Mouse (Mus musculus) limb, embryonic 14.5 days (tissue): Measurements from ENCODE around the gene Dab1. TPM values are rescaled to one million over a fixed set of nuclear protein-coding genes. Genes with fewer than 3 reads are reported as not detected.

ENCODE experiments used
- ATAC-seq: fragments of 200-750 bp; cut with Nextera tagmentation; 2 replicates; pipeline ENCODE4 v1.8.0; 2017; ENCODE audit warnings: low read depth, moderate number of reproducible peaks, moderate TSS enrichment; ENCODE audit not compliant: low FRiP score
- DNase-seq: peaks from one replicate; pipeline ENCODE4 v3.0.0-alpha.2; 2015; ENCODE audit warnings: low spot score
- H3K27ac ChIP-seq: fragments of 300-500 bp; sonication (generic); replicated peaks from 2 replicates; pipeline ENCODE4 v1.5.1; 2014; ENCODE audit warnings: low read depth, mild to moderate bottlenecking, low read length, moderate library complexity, mixed read lengths
- H3K27me3 ChIP-seq: fragments of 300-500 bp; sonication (generic); 2 replicates; pipeline ENCODE4 v1.6.1; 2014; ENCODE audit warnings: low read length, mixed read lengths; ENCODE audit not compliant: control insufficient read depth, insufficient read depth
- H3K36me3 ChIP-seq: fragments of 300-500 bp; sonication (generic); 2 replicates; pipeline ENCODE4 v1.6.1; 2014; ENCODE audit warnings: mild to moderate bottlenecking, low read length, moderate library complexity, mixed read lengths; ENCODE audit not compliant: control insufficient read depth, insufficient read depth
- H3K4me1 ChIP-seq: fragments of 300-500 bp; sonication (generic); 2 replicates; pipeline ENCODE4 v1.6.1; 2014; ENCODE audit warnings: antibody characterized with exemption, low read length, mixed read lengths; ENCODE audit not compliant: control insufficient read depth, insufficient read depth
- H3K4me2 ChIP-seq: fragments of 300-500 bp; sonication (generic); replicated peaks from 2 replicates; pipeline ENCODE4 v1.6.1; 2014; ENCODE audit warnings: low read depth, mild to moderate bottlenecking, low read length, moderate library complexity; ENCODE audit not compliant: severe bottlenecking
- H3K4me3 ChIP-seq: fragments of 300-500 bp; sonication (generic); replicated peaks from 2 replicates; pipeline ENCODE4 v1.5.1; 2014; ENCODE audit warnings: low read length
- H3K9ac ChIP-seq: fragments of 300-500 bp; sonication (generic); 2 replicates; pipeline ENCODE4 v1.6.1; 2014; ENCODE audit warnings: mild to moderate bottlenecking, low read depth, low read length, moderate library complexity; ENCODE audit not compliant: severe bottlenecking
- H3K9me3 ChIP-seq: fragments of 300-500 bp; sonication (generic); 2 replicates; pipeline ENCODE4 v1.6.1; 2016; ENCODE audit warnings: low read length; ENCODE audit not compliant: control insufficient read depth
- POLR2A ChIP-seq: fragments of 200-500 bp; IDR thresholded peaks from 2 replicates; pipeline ENCODE4 v1.8.0; 2012; ENCODE audit warnings: inconsistent platforms, mild to moderate bottlenecking, moderate library complexity, borderline replicate concordance; ENCODE audit not compliant: insufficient read depth, insufficient read length; ENCODE audit errors: extremely low read depth
- WGBS: fragments of 180-500 bp; shearing (Covaris S2); extraction: QIAGEN DNeasy Blood & Tissue Kit; methylation state at CpG from one replicate; pipeline ENCODE4 v1.1.7; 2014; 5-methylcytosine and 5-hydroxymethylcytosine counted together
- polyA plus RNA-seq, 2 experiments: library from polyadenylated mRNA; depleted of rRNA in 1 of 2; stranded (reverse) in 1 of 2; unstranded in 1 of 2; fragments of >200 nt; fragmentation: Nextera tagmentation in 1 of 2; extraction: Ambion mirVana in 1 of 2; gene quantifications; 2 replicates each; pipeline versions ENCODE4 v1.2.1 to v1.2.3; 2012 to 2014

The Dab1 gene
- polyA plus RNA-seq, 2 experiments, result 5.5 to 12.1 TPM

GRCm38 (mm10) chr4:104026834-104027233 is 407.7 kb downstream of the Dab1 start:
- Histone ChIP-seq H3K36me3 (no peaks in the 10 kb centered on the region), H3K9ac (no peak overlapping the region), H3K9me3 (no peaks in the 10 kb centered on the region), H3K27me3 (no peaks in the 10 kb centered on the region), H3K27ac (no peak overlapping the region), H3K4me2 (no peak overlapping the region), H3K4me1 (no peaks in the 10 kb centered on the region), H3K4me3 (no peak overlapping the region)
- WGBS, result 14% methylated on average over 2 of the region's 2 CpGs
- no peak for TF ChIP-seq POLR2A
- ATAC-seq (no peak), DNase-seq (no peak)

- no peaks in the 10 kb centered on the region for H3K4me1 ChIP-seq
- no peak overlapping the region for H3K27ac ChIP-seq
- H3K27me3 ChIP-seq, result no peaks in the 10 kb centered on the region
- 90% methylated on average over 1 of the region's 1 CpGs for WGBS
- no peaks in the 10 kb centered on the region for H3K9me3 ChIP-seq
- no peak for DNase-seq
- H3K36me3 ChIP-seq, result no peaks in the 10 kb centered on the region
- no peak overlapping the region for H3K4me2 ChIP-seq
- no peak overlapping the region for H3K4me3 ChIP-seq
- H3K9ac ChIP-seq, result no peak overlapping the region
- TF ChIP-seq POLR2A, result no peak
- ATAC-seq, result no peak
Observed at GRCm38 (mm10) chr4:104027239-104027638, 408.1 kb downstream of the Dab1 start.

GRCm38 (mm10) chr4:104036091-104036490 is 416.9 kb downstream of the Dab1 start:
- no peak for TF ChIP-seq POLR2A
- ATAC-seq, result no peak
- H3K27me3 ChIP-seq, result no peaks in the 10 kb centered on the region
- H3K27ac ChIP-seq, result no peak overlapping the region
- H3K9me3 ChIP-seq, result no peaks in the 10 kb centered on the region
- H3K9ac ChIP-seq, result no peak overlapping the region
- no peak overlapping the region for H3K4me2 ChIP-seq
- H3K36me3 ChIP-seq, result no peaks in the 10 kb centered on the region
- no peaks in the 10 kb centered on the region for H3K4me1 ChIP-seq
- no peak for DNase-seq
- H3K4me3 ChIP-seq, result no peak overlapping the region

- no peak for ATAC-seq
Observed at GRCm38 (mm10) chr4:104039588-104039987, 420.4 kb downstream of the Dab1 start.

GRCm38 (mm10) chr4:104043441-104043840 is 424.3 kb downstream of the Dab1 start:
- no peak for DNase-seq
- H3K4me3 ChIP-seq, result no peak overlapping the region
- H3K4me2 ChIP-seq, result no peak overlapping the region
- WGBS, result 77% methylated on average over 2 of the region's 2 CpGs
- H3K9me3 ChIP-seq, result no peaks in the 10 kb centered on the region
- no peak for TF ChIP-seq POLR2A
- H3K4me1 ChIP-seq, result 0 out of 2 replicates have a peak, but pooled peaks cover 3% of the 10 kb centered on the region
- H3K36me3 ChIP-seq, result no peaks in the 10 kb centered on the region
- ATAC-seq, result no peak
- H3K9ac ChIP-seq, result no peak overlapping the region
- H3K27ac ChIP-seq, result no peak overlapping the region
- no peaks in the 10 kb centered on the region for H3K27me3 ChIP-seq

More at GRCm38 (mm10) chr4:104039588-104039987, 420.4 kb downstream of the Dab1 start:
- Histone ChIP-seq H3K9ac (no peak overlapping the region), H3K4me1 (0 out of 2 replicates have a peak, but pooled peaks cover 3% of the 10 kb centered on the region), H3K4me2 (no peak overlapping the region), H3K27ac (no peak overlapping the region), H3K36me3 (no peaks in the 10 kb centered on the region), H3K9me3 (no peaks in the 10 kb centered on the region), H3K4me3 (no peak overlapping the region), H3K27me3 (no peaks in the 10 kb centered on the region)
- TF ChIP-seq POLR2A, result no peak
- 6% methylated on average over 4 of the region's 4 CpGs for WGBS
- DNase-seq, result no peak

GRCm38 (mm10) chr4:104044634-104045033 is 425.5 kb downstream of the Dab1 start:
- Histone ChIP-seq H3K36me3 (no peaks in the 10 kb centered on the region), H3K4me1 (0 out of 2 replicates have a peak, but pooled peaks cover 3% of the 10 kb centered on the region), H3K27ac (no peak overlapping the region), H3K9me3 (no peaks in the 10 kb centered on the region), H3K27me3 (no peaks in the 10 kb centered on the region), H3K4me2 (no peak overlapping the region), H3K4me3 (no peak overlapping the region), H3K9ac (no peak overlapping the region)
- 37% methylated on average over 3 of the region's 3 CpGs for whole genome bisulfite sequencing
- DNase-seq, result peak; percentile 48
- no peak for ATAC-seq
- TF ChIP-seq POLR2A, result no peak
